Mouse (Mus musculus) embryo, embryonic 9.5 days (tissue): Measurements from ENCODE around the gene St3gal6.

Experiments used
- DNase-seq: peaks from one replicate; pipeline ENCODE4 v3.0.0-alpha.2; 2017; ENCODE audit errors: extremely low spot score

The St3gal6 gene

DNA sequence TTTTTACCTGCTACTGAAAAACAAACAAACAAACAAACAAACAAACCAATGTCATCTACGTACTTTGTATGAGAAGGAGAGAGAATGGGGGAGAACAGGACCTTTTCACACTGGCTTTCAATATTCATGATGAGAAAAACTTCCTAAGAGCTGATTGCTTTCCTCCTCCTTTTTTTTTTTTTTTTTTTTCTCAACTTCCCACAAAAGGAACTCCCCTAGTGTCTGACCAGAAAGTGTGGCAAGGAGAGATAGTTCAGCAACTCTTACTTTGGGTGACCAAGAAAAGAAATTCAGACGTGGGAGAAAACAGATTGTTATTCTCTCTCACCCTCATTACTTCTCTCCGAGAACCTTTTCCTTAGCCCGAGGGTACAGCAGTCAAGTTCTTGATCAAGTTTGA lies 2.9 kb downstream of the St3gal6 start:
- no peak for DNase-seq

DNA sequence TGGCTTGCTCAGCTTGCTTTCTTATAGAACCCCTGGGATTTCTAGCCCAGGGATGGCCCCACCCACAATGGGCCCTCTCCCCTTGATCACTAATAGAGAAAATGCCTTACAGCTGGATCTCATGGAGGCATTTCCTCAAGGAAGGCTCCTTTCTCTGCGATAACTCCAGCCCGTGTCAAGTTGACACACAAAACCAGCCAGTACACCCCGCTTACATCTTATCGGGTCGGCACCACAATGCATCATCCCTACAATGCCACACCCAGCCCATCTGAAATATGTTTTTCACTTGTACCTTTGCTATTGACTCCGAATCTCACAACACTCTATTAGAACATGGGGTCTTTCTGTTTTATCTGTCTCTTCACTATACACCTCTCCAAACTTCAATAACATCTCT lies 3.6 kb downstream of the St3gal6 start:
- DNase-seq: no peak

DNA sequence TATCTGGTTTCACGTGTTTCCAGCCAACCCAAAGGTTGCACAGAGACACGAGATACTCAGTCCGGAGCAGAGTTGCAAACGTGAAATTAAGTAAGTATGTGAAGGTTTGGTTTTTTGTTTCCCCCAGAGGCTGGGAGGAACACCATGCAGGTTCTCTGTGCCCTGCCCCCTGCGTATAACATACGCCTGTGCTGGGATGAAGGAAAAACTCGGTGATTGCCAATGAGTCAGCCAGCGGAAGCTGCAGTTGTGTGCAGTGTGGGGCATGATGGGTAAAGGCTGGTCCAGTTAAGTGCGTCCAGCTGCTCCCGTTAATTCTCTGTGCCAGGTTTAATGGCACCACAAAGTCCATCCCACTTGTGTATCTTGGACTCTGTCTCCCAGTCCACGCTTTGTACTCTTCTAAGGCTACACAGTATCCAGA lies 4.4 kb downstream of the St3gal6 start:
- DNase-seq: no peak

DNA sequence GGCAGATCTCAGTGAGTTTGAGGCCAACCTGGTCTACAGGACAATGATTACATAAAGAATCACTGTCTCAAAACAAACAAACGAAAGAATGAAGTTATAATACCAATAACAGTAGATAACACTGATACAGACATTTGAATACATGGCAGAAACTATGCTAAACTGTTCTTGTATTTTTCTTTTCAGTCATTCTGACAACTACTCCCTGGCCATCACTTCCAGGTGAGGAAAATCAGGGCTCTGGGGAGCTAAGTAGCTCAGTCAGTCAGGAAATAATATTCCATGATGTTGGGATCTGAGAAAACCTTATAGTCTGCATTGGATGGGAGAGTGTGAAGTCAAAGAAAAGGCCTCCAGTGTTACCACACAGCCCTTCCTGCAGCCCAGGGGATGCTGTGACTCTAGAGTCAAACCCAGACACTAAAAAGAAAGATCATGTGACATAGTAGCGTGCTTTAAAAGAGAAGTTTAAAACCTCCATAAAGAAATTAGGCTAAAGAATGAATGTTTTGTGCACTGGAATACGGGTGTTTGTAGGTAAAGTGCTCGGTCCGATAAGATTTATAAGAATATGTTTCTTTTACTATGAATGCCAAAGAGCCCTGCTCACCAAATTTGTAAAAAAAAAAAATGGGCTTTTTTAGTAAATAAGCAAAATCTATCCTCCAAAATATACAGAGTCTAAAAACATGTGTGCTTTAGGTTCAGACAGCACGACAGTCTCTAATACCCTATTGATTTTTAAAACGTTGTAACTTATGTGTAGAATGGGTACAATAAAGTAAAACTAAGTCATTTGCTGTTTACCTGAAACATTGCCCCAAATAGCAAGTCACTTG lies 6.9 kb downstream of the St3gal6 start:
- no peak for DNase-seq

DNA sequence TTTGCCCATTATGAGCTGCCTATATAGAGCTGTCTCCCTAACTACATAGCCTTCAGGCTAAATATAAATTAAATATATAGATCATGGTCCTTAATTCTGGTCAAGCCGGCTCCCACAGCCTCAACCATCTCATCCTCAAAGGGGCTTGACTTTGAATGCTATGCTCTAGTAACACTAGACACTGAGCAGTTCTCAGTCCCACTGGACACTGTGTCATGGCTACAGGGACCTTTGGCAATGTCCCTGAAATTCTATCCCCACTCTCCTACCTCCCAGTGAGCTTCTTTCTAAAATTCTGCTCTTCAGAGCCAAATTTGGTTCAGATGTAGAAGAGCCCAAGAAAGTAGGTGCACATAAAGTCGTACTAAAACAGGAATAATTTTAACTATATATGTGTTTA lies 7.9 kb downstream of the St3gal6 start:
- DNase-seq: no peak

DNA sequence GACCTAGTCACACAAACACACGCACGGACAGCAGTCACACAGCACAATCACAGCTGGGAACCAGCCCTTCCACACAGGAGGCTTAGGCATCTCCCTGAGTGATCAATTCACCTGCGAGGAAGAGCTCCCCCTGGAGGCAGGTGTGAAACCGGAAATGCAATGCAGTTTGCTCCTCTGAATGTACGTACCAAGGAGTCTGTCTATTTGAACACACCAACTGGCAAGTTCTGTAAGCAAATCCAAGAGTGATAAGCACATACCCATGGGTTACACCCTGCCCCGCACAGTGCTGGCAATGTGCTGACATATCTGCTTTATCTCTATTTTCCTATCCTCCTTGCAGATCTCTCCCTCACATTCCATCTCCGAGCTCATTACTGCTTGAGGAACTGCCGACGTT lies 9.5 kb downstream of the St3gal6 start:
- DNase-seq: no peak

DNA sequence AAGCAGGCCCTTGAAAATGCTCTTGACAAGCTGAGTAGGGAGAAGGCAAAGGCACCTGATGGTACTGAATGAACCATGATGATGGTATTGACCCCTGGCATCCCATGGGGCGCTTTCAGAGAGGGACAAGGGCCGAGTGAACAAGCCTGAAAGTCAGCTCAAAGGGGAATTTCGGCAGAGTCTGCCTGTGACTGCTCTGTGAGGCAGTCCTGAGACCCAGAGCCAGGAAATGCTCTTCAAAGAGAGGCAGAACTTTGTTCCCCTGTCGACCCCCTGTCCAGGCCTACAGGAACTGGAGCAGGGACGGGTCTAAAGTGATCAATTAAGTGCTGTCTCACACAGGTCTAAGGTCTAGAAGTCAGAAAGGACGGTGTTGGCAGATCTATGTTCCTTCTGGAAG lies 10.3 kb downstream of the St3gal6 start:
- peak; percentile 41 for DNase-seq

DNA sequence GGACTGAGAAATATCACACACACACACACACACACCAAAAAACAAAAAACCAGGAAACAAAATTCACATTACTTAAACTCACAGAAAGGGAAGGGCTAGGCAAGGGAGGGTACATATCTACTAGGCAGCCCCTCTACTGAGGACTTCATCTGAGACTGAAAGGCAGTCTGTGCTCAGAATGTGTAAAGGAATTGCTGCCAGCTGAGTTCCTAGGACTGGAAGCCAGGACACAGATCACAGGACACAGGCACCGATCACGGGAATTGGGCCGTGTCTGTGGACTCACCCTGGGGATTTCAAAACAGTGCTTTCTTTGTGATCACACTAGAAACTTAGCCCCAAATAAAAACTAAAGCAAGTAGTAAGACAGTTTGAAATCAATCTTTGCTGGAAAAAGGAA lies 11.2 kb downstream of the St3gal6 start:
- DNase-seq: no peak

DNA sequence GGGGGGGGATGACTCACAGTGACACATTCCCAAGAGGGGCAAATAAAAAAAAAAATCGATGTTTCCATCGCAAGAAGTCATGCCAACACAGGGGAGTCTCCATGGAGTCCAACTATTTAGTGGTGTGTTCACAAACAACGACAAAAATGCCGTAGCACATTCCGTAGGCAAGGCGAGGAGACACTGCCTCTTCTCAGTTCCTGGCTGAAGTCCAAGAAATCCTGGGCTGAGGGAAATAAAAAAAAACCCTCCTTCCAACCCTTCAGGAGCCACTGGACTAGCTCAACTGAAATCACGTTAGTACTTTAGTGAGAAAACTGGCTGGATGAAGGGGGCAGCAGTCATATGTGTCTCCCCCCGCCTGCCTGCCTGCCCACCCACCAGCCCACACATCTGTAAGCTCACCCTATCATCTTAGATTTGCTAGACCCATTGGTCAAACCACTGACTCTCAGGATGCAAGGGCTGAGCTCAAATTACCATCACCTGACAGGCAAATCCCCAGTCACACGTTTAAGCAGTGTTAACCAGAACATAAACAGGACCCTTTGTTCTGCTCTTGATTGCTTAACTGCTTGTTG lies 11.8 kb downstream of the St3gal6 start:
- no peak for DNase-seq

DNA sequence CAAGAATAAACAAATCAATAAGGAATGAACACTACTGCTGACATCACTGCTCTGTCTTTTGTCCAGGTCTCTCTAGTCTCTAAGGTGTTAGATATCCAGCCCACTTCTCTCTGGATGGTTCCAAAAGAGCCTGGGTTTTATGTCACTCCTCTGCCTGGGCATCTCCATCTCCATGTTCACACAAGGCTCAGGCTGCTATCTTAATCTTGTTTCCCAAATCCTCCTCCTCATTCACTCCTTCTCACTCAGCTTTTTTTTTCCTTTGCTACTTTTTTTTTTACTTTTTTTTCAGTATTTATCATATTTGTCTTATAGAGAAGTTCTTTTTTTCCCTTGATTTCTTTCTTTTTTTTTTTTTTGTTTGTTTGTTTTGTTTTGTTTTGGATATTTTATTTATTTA lies 19.1 kb downstream of the St3gal6 start:
- no peak for DNase-seq

DNA sequence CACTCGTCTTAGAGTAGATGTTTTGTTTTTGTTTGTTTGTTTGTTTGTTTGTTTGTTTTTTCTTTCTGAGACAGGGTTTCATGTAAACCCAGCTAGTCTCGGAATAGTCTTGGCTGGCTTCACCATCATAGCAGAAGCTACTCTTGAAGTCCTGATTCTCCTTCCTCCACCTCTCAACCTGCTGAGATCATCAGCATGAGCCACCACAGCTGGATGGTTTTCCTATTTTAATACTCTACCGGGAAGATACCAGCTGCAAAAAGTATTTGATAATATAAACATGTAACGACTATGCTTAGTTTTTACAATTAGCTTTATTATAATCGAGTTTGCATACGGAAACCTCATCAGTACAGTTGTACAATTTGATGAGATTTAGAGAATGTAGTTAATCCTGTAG lies 21.5 kb downstream of the St3gal6 start:
- DNase-seq: no peak

DNA sequence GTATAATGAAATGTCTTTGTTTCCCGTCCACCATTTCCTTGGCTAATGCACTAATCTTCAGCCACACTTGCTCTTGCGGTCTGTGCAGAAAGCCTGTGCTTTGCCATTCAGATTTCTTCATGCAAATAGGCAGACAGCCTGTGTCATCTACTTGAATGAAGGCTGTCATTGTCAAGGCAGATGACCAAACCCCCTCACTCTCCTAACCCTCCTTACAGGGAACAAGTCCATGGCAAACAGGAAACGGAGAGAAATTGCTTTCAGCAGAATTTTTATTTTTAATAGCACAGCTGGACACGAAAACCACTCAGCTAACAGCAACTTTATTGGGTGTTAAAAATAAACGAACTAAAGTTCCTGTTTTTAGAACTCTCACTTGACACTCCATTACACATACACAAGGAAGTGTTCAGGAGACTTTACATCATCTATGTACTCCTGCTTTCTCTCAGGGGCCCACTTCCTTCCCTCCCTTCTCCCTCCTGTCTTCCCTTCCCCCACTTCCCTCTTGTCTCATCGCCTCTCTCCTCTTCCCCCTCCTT lies 22.2 kb downstream of the St3gal6 start:
- no peak for DNase-seq

DNA sequence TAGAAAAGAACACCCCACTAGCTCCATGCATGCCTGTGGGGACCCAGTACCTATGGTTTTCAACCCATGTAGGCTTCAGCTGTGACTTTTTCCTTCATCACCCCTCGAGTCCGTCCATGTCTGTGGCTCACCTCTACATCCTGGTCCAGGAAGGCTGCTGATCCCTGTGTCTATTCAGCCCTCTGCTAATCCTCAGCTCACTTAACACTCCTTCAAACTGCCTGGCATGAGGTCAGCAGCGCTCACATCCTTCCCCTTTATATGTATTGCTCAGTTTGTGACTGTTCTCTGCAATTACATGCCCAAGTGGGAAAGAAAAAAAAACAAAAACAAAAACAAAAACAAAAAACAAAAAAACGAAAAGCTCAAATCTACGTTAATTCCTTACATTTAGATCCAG lies 24.4 kb downstream of the St3gal6 start:
- no peak for DNase-seq

DNA sequence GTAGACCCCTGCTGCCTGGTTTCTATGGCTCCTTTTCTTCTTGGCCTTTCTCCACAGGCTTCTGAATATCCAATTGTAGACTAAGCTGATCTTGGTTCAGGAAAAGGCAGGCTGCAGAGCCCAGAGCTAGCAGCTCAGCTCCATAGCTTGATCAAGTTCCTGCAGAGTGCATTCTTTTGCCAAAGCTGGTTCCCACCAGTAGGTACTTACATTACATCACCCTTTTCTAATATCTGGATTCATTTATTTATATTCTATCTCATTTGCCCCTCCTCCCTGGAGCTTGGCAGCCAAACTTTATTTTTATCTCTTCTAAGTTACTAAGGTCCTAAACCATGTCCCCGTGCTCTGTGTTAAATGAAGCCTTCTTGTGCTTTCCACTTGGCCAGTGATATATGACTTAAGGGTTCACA lies 24.9 kb downstream of the St3gal6 start:
- no peak for DNase-seq

DNA sequence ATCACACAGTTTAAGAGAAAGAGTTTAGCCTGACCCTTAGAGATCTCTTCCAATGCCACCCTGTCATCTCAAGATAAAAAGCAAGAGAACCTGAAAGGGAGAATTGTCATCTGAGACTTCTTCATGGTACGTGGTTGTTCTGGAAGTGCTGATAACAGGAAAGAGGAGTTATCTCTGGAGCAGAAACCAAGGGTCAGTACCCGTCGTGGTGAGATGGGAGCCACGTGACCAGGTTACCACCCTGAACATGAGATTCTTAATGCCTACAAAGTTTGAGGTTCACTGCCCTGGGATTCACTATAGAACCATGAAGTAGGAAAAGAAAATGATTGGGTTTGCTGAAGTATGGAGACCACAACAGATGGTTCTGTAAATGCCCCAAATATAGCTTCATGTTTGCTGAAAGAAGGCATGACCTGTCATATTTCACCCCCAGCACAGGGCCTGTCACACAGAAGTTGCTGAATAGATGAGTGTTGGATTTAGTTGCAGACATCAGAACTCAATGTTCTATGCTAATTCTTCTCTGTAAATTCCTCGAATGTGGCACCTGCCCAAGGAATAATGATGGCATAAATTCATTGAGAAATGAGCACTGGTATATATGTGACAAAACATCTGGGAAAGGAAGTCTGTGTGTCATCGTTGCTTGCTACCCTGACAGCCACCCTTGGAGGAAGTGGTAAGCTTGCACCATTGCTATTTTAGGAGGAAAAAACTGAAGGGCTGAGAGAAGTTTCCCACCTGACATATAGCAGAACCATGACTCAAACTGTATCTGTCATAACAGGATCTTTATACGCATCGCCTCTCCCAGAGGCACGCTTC lies 25.9 kb downstream of the St3gal6 start:
- no peak for DNase-seq

DNA sequence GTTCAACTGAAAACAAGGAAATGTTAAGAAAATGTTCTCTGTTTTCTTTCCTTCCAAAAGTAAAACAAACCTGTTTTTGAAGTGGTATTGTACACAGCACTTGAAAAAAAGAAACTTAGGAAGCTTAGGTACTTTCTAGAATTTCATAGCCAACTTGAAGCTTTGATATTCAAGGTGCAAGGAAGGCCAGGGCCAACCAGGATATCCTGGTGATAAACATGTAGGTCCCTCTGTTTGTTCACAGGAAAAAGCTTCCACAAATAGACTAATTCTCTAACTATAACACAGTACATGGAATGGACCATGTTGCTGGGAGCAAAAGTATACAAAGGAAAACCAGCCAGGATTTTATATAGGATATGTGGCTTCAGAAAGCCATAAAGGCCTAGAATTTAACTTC lies 27.3 kb downstream of the St3gal6 start:
- DNase-seq: no peak

DNA sequence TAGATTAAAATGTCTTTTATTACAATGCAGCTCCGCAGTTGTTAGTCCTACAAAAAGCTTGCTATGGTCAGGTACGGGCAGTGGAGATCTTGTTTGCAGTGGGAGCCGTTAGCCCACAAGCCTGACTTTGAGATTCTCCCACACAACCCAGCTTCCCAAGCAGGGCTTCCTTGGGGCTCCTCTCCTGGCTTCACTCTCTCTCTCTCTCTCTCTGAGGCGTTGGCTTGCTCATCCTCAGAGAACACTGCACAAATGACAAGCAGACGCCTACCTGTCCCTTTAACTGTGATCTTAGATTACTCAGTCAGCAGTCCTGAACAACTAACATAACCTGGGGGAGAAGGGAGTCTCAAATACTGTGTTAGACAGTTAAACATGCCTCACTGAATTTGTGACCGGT lies 36.2 kb downstream of the St3gal6 start:
- DNase-seq: no peak

DNA sequence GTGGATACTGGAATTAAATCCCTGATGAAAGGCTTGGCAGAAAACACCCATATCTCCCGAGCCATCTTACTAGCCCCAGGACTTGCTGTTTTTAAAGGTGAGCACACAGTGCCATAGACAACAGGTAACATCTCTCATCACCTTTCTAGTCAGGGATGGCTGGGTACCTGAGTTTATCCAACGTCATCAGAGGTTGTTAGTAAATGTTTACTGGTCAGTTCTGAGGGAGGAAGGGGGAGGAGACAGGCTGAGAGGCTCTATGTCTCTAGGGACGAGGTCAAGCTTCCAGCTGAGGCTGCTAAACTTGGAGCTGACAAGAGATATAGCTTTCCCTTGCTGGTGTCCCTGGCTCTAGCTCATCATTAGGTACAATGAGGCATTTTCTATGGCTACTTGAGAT lies 41.7 kb downstream of the St3gal6 start:
- no peak for DNase-seq

DNA sequence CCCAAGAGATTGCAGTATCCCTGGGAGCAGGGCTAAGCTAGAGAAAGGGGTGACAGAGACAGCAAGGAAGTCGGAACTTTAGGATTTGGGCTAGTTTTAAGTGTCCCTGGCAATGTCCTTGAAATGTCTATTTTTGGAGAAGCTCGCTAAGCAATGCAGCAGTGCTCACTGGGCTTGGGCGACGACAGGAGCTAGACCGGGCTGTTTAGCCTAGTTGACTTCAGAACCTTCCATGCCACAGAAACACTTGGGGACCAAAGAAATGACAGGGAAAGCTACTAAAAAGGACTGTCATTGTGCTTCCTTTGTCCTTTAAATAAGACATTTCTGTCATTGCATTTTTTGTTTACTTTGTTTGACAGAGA lies 42.2 kb downstream of the St3gal6 start:
- DNase-seq: no peak

DNA sequence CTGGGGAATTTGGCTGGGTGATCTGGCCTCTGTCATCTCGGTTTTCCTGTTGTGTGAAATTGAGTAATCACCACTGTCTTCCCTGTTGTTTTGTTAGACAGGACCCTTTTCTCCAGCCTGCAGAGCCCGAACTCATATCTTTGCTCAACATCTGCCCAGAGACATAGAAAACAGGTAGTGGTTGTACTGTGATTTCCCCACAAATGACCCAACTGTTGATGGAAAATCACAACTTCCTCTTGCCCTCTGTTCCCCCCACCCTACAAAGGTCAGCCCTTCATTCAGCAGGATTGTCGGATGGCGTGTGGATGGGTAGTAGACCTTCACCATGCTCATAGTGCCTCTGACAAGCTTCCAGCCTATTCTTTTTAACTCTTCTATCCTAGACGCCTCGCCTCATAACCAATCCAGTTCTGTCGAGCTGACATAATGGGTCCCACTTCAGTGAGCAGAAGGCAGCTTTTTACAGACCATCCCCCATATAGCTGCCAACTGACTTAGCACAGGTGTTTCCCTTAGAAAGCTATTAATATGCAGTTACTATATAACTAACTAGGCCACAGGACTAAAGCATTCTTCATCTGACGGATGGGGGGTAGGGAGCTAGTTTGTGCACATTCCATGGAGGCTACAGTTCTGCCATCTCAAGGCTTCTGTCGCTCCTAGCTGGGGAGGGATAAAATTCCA lies 42.7 kb downstream of the St3gal6 start:
- no peak for DNase-seq

DNA sequence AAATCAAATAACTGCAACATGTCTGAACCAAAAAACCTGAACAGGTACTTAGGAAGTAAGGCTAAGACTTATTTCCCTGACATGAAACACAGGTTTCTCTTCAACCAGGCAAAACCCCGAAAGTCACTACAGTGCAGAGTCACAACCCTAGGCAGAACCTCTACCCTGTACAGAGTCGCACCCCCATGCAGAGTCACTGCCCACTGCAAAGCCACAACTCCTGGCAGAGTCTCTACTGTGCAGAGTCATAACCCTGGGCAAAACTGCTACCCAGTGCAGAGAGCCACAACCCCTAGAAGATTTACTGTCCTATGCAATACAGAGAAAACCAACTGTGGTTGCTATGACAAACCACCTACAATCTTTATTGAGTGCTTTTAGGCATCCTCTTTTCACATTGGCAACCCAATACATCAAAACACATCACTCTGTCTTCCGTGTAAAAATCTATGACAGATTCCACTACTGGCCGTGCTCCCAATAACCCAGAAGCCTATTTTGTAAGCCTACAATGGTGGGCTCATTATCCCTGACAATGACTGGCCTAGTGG lies 44.1 kb downstream of the St3gal6 start:
- DNase-seq: no peak

DNA sequence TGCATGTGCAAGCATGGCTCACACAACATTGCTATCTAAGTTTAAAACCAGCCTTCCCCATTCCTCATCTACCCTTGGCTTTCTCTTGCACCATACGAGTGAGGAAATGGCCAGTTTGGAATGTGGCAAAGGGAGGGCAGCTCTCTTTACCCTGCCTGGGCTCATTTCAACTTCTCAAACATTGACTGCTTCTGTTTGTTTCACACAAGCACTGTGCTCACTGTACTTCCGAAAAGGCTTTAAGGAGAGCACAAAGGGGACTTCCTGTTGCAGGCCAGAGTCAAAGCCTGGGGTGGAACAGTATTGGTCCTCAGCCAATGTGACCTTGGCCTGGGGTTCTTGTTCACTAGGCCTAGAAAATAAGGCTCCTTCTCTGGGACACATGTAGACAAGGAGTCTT lies 47.7 kb downstream of the St3gal6 start:
- no peak for DNase-seq
